Mouse (Mus musculus) heart, postnatal 14 days (tissue): ENCODE results near the gene Mpst. TPM values are rescaled to one million over a fixed set of nuclear protein-coding genes. Genes with fewer than 3 reads are reported as not detected.
A peak's percentile ranks its signal among the peaks of the same experiment; 100 is the strongest.

Experiments
- DNase-seq, 2 experiments: peaks; one replicate each; pipeline ENCODE4 v3.0.0; 2021 to 2022
- intact Hi-C: fragments of 180-260 bp; cut with DNase I; formaldehyde crosslinking; loops from one replicate; pipeline ENCODE4 v1.15.1; 2025
- long read RNA-seq, 2 experiments: library from polyadenylated mRNA; stranded (forward); transcript quantifications; one replicate each; pipeline ENCODE4 v2.0.0; 2021
- total RNA-seq, 2 experiments: library from RNA; stranded (reverse); gene quantifications; 2 replicates each; pipeline ENCODE4 v1.2.3; 2021

The Mpst gene
- total RNA-seq = 10 to 100 TPM; 28.1 to 31.0 TPM
- long read RNA-seq, experiment 1 = 0 reads
- long read RNA-seq, experiment 2 = 0 reads

DNA sequence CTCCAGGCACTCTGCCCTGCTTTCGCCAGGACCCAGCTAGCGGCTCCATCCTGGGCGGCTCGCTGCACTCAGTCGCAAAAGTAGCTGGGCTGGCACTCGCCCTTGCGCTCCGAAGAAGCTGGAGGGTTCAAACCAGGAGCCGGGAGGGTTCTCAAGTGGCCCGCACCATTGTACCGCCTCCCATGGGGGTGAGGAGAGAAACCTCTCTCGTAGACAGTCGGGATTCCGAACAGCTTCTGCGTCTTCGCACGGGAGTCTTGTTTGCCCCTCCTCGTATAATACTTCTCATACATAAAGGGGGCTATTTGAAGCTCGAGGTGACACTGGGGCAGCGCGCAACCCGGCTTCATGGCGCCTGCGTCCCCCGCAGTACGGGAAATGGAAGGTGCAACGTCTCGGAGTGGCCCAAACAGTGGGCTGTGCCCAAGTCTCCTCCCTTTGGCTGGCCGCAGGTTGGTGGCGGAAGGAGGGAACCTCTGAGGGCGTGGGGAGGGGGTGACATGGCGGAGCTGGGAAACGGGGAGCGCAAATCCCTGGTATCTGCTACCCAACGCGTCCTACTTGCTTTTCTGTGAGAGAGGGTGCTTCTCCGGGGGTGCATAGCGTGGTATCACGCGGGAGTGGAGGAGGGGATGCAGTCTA lies at the start of gene Mpst:
TSS of gene Mpst (plus strand) at position 124 of the 642 bp plus-strand sequence.
- DNase-seq = peak; percentile 89 to 91
- intact Hi-C loops = loop anchor here (2.0 kb wide), 1 partner anchor 20 kb away; no protein-coding TSS in a partner anchor

DNA sequence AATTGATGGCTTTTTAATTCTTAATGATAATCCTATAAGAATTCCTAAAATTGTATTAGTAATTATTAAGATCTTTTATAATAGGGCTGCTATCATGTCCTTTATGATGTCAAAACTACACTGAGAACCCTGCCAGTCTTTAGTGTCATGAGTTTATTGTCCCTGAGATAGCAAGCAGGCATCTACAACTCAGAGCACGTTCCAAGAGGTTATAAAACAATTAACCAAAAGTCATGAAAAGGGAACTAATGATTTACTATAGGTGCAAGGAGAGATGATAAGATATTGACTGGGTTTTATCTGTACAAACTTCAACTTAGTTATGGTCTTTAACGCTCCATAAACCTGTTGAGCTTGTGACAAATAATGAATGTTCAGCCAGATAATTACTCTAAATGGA lies 40.3 kb upstream of the Mpst start:
- intact Hi-C loops = no loop called here
- no peak for DNase-seq

DNA sequence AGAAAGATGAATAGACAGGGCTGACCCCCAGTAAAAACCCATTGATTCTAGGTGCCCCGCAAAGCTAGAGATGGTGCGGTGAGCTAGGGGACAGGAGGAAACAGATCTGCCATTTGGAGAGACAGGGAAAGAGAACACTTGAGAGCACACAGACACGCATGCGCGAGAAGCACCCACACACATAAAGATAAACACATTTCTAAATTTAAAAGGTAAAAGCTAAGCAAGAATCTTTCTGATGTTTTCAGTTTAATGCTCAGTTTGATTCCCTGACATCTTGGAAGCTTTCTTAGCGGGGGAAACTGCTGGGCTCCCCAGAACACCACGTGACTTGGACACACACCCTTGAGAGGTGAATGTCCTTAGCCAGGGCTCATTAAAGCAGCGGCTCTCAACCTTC lies 39.3 kb upstream of the Mpst start:
- intact Hi-C loops = no loop called here
- no peak for DNase-seq

DNA sequence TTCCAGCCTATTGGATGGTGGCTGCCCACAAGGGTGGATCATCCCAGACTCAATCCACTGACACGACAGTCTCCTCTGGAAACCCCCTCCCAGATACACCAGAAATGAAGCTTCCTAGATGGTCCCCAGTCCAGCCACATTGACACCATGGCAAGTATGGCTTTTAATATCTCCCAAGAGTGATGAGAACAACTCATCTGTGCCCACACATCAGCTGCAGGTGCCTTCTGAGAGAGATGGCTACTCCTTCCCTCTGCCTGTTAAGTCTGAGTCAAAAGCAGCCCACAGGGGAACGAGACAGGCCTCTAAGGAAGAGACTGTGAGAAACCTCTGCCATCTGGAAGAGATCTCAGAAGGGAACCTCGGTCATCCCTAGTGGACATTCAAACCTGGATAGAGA lies 38.4 kb upstream of the Mpst start:
- no peak for DNase-seq
- intact Hi-C loops = loop anchor here (1.0 kb wide), 1 partner anchor 111 kb away; no protein-coding TSS in a partner anchor

DNA sequence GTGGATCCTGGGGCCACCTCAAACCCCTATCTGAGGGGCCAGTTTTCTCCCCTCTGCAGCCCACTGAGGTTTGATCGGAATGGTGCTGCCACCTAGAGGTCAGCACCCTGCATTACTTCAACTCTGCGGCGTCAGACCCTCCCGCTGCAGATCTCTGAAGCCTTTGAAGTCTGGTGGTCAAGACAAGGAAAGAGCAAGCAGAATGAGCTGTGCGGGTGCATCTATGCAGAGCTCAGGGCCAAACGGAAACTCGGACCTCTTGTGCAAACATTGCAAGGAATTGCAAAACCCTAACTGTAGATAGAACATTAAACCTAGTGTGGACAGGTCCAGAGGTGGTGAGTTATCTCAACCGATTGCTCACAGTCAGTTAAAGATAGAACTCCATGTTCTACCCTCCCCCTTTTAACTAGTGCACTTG lies 37.3 kb upstream of the Mpst start:
- peak; percentile 58 to 68 for DNase-seq
- intact Hi-C loops = loop anchor here (1.0 kb wide), 2 partner anchors 112 to 115 kb away; no protein-coding TSS in a partner anchor

DNA sequence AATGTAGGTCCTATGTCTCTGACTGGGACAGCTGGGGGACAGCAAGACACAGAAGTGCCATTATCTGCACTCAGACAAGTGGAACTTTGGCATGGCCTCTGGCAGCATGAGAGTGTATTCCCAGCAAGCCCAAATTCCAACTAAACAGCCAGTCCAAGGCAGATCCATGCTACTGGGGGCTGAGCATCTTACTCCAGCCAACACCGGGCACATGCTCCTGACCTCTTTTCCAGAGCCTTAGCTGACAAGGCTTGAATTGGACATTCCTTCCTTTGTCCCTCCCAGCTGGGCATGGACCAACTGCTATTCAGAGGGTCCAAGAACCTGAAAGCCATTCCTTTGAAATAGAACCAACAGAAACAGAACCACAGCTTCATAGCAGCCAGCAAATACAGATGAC lies 36.6 kb upstream of the Mpst start:
- intact Hi-C loops = loop anchor here (1.0 kb wide), 1 partner anchor 115 kb away; no protein-coding TSS in a partner anchor
- DNase-seq = no peak

DNA sequence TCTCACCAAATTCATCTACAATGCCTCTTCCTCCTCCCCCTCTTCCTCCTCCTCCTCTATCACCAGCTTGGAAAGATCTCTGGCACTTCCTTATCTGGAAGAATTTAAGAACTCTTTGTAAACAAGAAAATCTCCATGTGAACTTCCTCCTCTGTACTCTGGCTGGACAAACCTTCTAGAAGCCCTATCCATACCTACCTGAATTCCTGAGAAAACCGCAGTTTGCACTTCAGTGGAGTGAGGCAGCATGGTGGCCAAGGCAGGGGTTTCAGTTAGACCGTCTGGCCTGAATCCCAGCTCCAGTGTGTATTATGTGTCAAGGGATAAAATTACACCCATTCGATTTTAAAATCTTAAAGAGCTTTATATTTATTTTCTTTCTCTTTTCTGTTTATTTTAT lies 33.4 kb upstream of the Mpst start:
- intact Hi-C loops = no loop called here
- DNase-seq = no peak

DNA sequence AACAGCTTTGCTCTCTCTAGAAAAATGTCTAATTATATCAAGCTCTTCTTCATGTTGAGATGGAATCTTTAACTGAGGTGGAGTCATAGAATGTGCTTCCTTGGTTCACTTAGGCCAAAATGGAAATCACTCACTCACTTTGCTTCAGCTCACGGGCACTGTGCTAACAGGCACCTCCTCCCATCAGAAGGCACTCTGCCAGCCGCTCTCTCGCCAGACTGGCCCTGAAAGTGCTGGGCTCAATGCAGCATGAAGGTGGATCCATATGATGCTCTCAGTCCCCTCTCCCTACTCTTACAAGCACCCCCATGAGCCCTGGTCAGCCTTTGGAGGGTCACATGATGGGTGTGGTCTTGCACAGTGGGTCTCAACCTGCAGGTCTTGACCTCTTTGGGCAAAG lies 32.0 kb upstream of the Mpst start:
- intact Hi-C loops = no loop called here
- DNase-seq = no peak

DNA sequence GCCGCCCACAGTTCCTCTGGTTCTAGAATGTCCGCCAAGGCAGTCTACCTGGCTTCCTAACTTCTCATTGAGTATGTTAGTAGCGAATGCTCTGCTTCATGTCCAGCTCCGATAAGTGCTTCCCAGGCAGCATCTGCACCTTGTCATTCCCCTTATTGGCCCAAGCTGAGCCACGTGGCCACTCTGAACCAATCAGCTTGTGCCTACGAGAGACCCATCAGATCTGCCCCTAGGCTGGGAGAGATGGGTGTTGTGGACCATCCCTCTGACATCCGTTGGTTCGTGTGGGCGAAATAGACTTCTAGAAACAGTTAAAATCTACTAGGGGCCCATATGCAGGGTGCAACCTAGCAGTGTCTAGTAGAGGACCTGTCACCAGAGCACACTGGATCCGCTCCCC lies 28.4 kb upstream of the Mpst start:
- intact Hi-C loops = no loop called here
- no peak for DNase-seq

DNA sequence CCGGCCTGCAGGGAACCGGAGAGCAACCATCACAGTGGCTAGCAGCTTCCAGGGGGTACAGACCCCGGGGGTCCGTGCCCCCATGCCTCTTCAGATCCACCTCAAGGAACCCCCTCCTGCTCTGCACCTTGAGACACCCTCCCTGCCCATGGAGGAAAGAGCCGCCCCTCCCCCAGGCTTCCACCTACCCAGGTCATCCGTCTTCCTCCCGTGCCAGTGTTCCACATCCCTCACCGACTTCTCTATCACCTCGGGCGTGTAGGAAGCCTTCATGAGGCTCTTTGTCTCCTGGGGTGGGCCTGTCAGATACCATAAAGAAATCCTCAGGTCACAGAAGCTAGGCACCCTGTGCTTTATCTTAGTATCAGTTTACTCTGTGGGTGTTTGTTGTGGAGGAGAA lies 27.7 kb upstream of the Mpst start:
- no peak for DNase-seq
- intact Hi-C loops = no loop called here

DNA sequence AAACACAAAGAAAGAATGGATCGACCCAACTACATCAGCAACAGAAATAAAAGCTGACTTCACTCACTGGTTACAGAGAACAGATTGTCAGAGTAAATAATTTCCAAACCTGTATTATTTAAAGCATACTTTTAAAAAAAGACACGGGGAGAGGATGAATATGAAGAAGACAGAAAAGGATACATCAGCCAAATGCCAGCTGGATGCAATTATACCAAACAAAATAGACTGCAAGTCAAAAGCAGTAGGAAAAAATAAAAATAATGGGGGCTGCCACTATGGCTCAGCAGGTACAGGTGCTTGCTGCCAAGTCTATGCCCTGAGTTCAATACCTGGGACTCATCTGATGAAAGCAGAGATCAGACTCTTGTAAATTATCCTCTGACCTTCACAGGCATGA lies 26.0 kb upstream of the Mpst start:
- intact Hi-C loops = loop anchor here (2.0 kb wide), 1 partner anchor 21 kb away; no protein-coding TSS in a partner anchor
- no peak for DNase-seq

DNA sequence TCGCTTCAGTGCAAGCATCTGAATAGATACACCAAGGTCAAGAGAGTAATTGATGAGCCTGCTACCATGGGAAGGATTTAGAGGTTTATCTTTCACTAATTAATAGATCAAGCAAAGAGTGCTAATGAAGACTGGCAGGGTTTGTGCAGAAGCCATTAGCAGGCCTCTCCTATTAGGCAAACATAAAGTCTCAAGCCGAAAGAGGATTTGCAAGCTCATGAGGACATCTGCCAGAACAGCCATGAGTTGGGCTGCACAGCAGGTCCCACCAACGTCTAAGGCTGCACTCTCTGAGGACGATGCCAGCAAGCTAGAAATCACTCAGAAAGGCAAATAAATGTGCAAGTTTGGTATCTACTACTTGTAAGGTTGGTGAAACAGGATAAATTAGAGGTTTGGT lies 25.5 kb upstream of the Mpst start:
- intact Hi-C loops = loop anchor here (2.0 kb wide), 1 partner anchor 20 kb away; no protein-coding TSS in a partner anchor
- DNase-seq = no peak

DNA sequence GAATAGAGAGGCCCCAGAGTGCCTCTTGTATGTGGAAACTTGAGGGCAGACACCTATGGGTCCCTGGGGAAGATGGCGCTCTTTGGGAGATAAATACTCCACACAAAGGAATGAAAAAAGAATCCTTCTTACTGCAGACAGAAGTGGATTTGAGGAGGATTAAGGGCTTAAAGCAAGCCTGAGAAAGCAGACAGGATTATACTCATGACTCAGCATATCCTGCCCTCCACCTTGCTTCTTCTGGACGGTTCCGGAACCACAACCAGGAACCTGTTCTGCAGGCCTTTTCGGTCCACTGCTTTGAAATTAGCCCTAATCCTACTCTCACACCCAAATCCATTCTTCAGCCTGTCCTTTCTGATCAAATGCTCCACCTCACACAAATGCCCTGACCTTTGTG lies 24.1 kb upstream of the Mpst start:
- intact Hi-C loops = no loop called here
- no peak for DNase-seq

DNA sequence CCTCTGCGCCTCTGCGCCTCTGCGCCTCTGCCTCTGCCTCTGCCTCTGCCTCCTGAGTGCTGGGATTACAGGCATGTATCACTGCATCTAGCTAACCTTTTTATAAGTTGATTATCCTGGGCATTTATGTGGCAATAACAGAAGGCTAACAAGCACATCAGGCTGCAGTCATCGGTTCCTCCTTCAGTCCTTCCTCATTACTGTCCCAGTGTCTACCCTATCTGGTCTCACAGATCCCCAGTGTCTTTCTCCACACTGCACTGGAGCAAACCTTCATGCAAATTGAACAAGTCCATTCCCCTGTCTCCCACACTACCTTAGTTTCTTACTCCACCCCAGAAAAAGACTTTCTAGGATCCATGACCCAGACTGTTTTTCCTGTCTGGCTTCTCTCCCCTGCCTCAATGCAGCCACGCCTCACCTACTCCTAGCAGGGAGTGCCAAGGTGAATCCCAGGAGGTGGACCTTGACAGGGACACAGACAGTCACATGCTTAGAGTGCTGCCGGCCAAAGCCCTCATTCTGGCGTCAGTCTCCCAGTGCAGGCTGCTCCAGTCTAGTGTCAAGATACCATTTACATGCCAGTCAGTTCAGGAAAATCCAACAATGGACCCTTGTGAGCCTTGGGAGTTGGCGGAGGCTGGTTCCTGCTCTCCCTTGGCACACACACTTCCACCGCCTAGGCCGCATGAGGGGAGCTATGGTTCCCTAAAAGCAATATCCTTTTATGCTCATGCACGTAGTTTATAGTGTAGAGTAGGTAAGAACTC lies 22.6 kb upstream of the Mpst start:
- peak; percentile 16 to 33 for DNase-seq
- intact Hi-C loops = no loop called here

DNA sequence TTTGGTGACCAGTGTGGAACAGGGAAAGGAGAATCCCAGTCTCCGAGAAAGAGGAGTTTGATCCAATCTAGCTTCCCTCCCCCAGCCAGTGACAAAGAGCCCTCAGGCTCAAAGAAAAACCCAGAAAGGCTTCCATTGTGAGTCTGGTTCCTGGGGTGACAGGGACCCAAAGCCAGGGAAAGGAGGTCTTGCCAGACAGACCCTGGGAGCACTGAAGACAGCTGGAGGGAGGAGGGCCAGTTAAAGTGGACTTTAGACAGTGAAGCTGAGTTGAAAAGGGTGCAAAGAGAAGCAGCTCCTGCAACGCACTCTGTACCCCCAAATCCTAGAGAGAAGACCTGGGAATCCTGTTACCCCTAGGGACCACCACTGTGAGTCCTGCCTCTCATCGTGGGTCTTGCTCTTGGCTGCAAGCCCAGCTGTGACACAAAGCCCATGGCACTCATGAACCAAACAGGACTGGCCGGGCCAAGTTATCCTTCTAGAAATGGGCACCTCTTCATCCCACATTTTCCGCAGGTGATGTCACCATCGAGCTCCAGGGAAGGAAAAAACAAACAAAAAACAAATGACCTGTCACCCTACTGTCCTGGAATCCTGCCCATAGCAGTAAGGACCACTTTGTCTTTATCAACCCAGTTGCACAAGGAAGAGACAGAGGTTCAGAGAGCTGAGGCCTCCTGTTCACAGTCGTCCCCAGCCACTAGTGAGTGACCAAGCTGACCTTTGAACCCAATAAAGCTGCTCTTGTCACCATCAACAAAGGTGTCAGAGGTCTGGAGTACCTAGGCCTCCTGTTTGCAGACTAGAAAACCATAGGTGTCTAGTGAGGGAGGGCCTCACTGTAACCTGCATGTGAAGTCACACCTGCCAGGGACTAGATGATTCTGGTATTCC lies 21.7 kb upstream of the Mpst start:
- DNase-seq = no peak
- intact Hi-C loops = no loop called here

DNA sequence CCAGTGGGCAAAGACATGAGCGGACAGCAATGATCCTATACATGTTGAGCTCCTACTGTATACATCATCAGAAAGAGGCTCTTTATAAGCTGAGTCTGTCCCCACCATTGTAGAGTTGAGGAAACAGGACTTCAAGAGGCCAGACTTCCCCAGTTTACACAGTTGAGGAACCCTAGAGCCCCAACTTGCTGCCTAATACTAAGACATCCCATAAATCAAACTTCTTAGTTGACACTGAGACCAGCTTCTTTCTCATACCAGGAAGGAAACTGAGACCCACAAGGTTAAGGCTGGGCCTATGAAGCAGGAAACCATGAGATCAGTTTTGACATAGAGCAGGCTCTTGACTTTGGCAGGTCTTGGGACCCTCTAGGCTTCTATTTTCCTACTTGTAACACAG lies 20.7 kb upstream of the Mpst start:
- DNase-seq = no peak
- intact Hi-C loops = no loop called here

DNA sequence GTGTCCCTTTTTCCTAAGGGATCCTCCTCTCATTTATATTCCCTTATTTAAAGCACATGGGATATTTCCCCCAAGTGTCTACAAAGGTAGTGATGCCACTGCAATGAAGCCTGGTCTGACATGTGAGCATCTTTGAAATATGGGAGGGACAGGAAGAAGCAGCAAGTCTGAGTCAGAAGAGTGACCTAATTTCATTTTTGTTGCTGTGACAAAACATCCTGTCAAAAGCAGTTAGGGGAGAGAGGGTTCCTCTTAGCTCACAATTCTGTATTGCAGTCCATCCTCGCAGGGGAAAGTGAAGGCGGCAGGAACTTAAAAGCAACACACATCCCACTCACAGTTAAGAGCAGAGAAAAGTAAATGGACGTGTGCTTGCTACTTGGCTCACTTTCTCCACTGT lies 15.4 kb upstream of the Mpst start:
- intact Hi-C loops = no loop called here

DNA sequence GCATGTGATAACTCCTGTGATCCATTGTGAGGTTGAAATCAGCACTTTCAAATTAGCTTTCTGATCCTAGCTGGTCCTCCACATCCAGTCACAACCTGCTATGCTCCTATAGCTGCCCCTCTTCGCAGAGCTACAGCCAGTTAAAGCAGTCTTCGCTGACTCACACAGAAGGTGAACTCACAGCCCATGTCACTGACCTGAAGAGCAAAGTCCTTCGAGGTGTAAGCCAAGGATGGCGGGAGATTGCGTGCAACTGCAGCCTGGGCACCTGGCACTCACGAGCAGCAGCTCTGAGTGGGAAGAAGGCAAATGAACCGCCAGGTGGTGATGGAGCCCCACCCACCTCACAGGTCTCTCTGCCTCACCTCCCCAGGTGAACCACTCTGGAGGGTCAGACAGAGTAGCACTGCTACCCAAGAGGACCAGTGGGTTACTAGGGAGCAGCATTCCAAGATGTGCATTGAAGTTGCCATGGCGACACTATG lies 10.7 kb upstream of the Mpst start, which contains the start of gene Tex33:
TSS of gene Tex33 (minus strand) at position 435 of the 485 bp plus-strand sequence.
- no peak for DNase-seq
- intact Hi-C loops = no loop called here

More for the DNA sequence above, 15.4 kb upstream of the Mpst start:
- DNase-seq = no peak

DNA sequence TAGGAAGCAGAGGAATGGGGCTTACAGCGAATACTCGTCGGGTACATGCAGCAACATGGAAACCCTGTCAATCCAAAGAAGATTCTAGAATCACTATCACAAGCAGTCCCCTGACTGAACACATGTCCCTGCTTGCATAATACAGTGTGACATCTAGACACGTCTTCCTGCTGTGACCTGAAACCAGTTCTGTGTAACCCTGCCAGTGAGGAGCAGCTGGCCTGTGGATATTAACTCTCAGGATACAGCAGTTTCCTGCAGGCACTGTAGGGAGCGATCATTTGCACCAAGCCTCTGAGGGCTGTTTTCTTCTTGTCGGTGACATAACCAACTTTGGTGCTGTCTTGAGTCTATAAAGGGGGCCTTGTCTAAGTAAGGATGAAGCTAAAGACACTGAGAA lies 4.9 kb upstream of the Mpst start:
- DNase-seq = no peak
- intact Hi-C loops = loop anchor here (2.0 kb wide), 1 partner anchor 21 kb away; no protein-coding TSS in a partner anchor

DNA sequence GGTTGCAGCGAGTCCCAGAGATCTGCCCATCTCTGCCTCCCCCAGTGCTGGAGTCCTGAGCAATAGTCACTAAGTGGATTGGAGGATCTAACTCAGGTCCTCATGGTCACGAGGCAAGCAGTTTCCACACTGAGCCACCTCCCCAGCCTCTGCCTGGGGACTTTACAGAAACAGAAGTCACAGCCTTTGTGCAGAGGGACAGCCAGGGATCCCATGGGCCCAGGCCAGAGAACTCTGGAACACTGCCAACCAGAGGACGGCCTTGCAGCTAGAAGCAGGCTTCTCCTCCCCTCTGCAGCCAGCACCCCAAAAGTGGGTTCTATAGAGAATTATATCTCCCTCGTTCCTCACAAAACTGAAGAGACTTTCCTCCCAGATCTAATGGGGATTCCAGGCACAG lies 4.3 kb upstream of the Mpst start:
- peak; percentile 77 to 85 for DNase-seq
- intact Hi-C loops = loop anchor here (2.0 kb wide), 1 partner anchor 21 kb away; no protein-coding TSS in a partner anchor
